Mouse (Mus musculus) spleen, postnatal 4 days (tissue): ENCODE results near the gene Tmcc3.

Experiments
- DNase-seq, 2 experiments: peaks; one replicate each; pipeline ENCODE4 v3.0.0; 2022; ENCODE audit warnings: low spot score in 2 of 2

Gene Tmcc3

GRCm38 (mm10) chr10:94415950-94416844, 104.4 kb downstream of the Tmcc3 start:
- DNase-seq, result no peak

- no peak for DNase-seq
Observed at GRCm38 (mm10) chr10:94417643-94418042, 105.9 kb downstream of the Tmcc3 start.

GRCm38 (mm10) chr10:94426000-94426920, 114.5 kb downstream of the Tmcc3 start:
- peak; percentile 65 to 78 for DNase-seq

- no peak for DNase-seq
Observed at GRCm38 (mm10) chr10:94426921-94427270, 115.1 kb downstream of the Tmcc3 start.

- no peak for DNase-seq
Observed at GRCm38 (mm10) chr10:94428186-94428942, 116.6 kb downstream of the Tmcc3 start.

GRCm38 (mm10) chr10:94430566-94430965, 118.8 kb downstream of the Tmcc3 start:
- DNase-seq, result no peak

DNA sequence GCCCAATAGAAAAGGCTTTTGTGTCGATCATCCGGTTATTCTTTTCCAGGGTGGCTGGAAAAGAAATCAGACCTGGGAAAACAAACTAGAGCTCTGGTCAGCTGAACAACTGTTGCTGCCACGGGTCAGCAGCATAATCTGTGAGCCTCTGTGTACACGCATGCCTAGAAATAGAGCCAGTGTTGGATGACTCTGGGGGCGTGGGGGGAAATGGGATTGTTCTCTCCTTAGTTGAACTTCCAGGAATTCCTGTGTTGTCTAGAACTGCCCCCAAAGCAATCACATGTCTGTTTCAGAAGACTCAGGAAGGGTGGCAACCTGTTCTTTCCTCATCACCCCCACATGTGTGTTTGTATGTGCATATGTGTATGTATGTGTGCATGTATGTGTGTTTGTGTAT, 121.2 kb downstream of the Tmcc3 start:
- DNase-seq, result no peak

- DNase-seq, result no peak
Observed at GRCm38 (mm10) chr10:94433901-94434300, 122.2 kb downstream of the Tmcc3 start.

DNA sequence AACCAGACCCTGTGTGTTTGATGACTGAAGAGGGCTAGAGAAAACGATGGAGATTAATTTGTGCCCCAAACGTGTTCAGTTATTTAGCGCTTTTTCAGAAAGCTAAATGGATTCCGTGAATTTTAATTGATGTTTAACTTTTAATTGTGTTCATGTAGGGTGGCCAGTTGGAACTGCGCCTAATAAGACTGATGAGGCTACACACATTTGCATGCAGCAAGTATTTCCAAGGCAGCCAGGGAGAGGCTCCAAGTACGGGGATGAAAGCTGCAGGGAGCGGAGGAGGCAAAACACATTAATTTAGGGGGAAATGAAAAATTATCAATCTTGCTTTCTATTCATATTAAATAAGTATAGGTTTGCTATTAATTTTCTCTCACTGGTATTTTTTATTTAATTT, 131.0 kb downstream of the Tmcc3 start:
- no peak for DNase-seq

- DNase-seq, result no peak
Observed at GRCm38 (mm10) chr10:94443453-94443852, 131.7 kb downstream of the Tmcc3 start.

- no peak for DNase-seq
Observed at GRCm38 (mm10) chr10:94445192-94445591, 133.4 kb downstream of the Tmcc3 start.

DNA sequence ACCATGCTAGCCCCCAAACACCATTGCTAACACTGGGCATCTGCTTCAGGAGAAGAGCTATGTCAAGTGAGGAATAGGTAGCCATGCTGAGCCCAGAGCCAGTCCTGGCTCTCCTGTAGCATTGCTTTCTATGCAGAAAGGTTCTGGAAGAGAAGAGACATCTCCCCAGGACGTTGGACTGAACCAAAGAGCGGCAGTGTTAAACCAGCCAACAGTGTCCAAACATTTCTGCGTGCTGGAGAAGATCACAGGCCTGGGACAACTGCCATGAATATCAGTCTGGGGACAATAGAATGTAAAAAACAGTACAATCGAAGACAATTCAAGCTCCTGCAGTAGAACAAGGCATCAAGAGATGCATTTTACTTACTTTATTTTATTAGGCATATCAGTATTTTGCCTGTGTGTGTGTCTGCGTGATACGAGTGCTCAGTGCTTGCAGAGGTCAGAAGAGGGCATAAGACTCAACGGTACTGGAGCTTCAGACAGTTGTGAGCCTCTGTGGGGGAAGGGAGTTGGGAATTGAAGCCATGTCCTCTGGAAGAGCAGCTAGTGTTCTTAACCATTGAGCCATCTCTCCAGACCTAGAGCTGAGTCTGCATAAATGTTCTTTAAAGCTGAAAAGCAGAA, 134.7 kb downstream of the Tmcc3 start:
- DNase-seq, result no peak

DNA sequence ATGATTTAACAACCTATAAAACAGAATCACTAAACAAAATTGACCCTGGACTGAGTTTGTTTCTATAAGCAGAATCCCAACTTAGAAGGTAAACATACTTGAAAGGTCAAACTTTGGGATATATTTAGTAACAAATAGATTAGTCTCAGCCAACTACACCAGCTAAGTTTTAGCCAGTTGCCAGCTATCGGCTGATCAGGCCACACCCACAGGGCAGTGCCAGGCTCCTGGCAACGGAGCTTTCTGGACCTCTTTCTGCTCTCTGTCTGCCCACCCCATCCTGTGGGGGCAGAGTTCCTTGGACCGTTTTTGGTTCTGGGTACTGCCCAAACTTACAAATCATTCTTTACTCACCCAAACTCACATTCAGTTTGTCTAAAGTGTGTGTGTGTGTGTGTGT, 137.9 kb downstream of the Tmcc3 start:
- DNase-seq, result no peak

- DNase-seq, result no peak
Observed at GRCm38 (mm10) chr10:94450781-94451180, 139.0 kb downstream of the Tmcc3 start.

- DNase-seq, result no peak
Observed at GRCm38 (mm10) chr10:94457454-94457853, 145.7 kb downstream of the Tmcc3 start.

GRCm38 (mm10) chr10:94458690-94459089, 146.9 kb downstream of the Tmcc3 start:
- DNase-seq, result no peak

DNA sequence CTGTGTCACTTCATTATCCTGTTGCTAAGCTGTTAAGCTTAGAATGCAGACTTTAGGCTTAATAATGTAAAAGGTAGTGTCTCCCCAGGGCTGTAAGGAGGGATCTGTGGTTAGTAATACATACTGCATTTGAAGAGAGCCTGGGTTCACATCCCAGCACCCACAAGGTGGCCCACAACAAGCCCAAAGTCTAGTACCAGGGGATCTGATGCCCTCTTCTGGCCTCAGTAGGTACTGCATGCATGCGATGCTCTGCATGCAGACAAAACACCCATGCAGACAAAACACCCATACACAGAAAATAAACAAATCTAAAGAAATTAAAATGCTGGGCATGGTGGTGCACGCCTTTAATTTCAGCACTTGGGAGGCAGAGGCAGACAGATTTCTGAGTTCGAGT, 149.6 kb downstream of the Tmcc3 start:
- DNase-seq, result no peak

- no peak for DNase-seq
Observed at GRCm38 (mm10) chr10:94461871-94462270, 150.1 kb downstream of the Tmcc3 start.

DNA sequence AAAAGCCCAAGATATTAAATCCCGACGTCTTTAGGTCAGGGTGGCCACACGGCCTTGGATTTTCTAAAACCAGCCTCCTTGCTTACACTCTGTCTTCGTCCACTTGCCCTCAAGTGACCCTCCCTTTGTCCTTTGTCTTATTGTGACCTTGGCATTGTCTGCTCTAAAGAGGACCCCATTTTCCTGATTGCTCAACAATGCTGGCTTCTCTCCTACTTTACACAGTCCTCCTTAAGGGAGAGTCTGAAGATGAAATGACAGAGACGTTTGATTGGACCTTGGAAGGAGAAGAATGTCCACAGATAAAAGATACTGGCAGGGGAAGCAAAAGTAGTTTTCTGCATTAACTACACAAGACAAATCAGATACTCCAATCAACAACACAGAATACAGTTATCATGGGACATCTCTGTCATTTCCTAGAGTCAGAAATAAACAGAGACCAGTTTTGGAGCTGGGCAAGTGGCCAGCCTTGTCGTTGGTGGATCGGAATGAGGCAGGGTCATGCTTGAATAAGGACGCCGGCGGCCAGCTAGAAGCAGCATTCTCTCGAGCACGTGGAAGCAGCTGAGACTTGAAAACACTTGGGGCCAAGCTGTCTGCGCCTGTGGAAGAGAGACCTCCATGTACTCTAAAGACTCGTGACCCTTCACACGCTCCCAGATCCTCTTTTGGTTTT, 150.8 kb downstream of the Tmcc3 start:
- DNase-seq, result no peak

DNA sequence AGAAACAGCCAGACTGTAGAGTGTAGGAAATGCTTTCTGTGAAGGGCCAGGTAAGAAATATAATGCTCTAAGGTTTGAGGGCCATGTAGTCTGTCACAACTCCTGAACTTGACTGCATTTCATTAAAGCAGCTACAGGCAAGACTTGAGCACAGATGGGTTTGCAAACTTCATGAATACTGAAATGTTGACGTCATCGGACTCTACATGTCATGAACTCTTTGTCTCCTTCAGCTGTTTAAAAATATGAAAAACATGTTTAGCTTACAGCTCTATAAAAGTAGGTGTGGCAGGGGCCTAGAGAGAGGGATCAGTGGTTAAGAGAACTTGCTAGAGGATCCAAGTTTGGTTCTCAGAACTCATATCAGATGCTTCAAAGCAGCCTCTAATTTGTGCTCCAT, 151.7 kb downstream of the Tmcc3 start:
- no peak for DNase-seq

DNA sequence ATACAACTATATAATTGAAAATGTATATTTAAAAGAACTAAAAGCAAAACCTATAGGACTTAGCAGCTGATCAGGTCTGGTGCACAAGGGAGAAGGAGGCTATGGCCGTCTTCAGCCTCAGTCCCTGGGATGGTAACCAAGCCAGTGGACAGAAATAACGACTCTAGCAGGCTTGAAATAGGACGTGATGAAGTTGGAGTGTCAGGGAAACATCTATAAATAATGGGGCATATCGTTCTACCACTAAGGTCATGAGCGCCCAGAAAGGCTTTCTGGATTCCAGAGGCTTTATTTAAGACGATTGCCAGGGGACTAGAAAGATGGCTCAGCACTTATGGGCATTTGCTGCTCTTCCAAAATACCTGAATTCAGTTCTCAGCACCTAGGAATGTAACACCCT, 153.9 kb downstream of the Tmcc3 start:
- no peak for DNase-seq
